Mouse (Mus musculus) left cerebral cortex, adult 18-20 months (tissue): Measurements from ENCODE around the gene 1810046K07Rik. TPM values are rescaled to one million over a fixed set of nuclear protein-coding genes. Genes with fewer than 3 reads are reported as not detected.

Source experiments
- DNase-seq, 2 experiments: peaks; one replicate each; pipeline ENCODE4 v3.0.0; 2021 to 2022; ENCODE audit warnings: low spot score in 2 of 2, mixed read lengths in 1 of 2
- long read RNA-seq, 2 experiments: library from polyadenylated mRNA; stranded (forward); transcript quantifications; one replicate each; pipeline ENCODE4 v2.0.0; 2021
- total RNA-seq, 2 experiments: library from RNA; stranded (reverse); gene quantifications; 2 replicates each; pipeline ENCODE4 v1.2.3; 2021

1810046K07Rik gene
- total RNA-seq: not detected
- long read RNA-seq, experiment 1: 0 reads
- long read RNA-seq, experiment 2: 0 reads

GRCm38 (mm10) chr9:51328731-51329130 lies at the start of gene 1810046K07Rik:
TSS of gene 1810046K07Rik (minus strand) at chr9:51328917.
- DNase-seq: no peak

- DNase-seq: no peak
These were observed 40.8 kb upstream of the 1810046K07Rik start for GRCm38 (mm10) chr9:51369560-51369959.

- no peak for DNase-seq
These were observed 38.4 kb upstream of the 1810046K07Rik start for GRCm38 (mm10) chr9:51367124-51367523.

GRCm38 (mm10) chr9:51364059-51364458 lies 35.3 kb upstream of the 1810046K07Rik start:
- no peak for DNase-seq

- DNase-seq: no peak
These were observed 24.8 kb upstream of the 1810046K07Rik start for GRCm38 (mm10) chr9:51353511-51353910.

GRCm38 (mm10) chr9:51352896-51353295 lies 24.2 kb upstream of the 1810046K07Rik start:
- no peak for DNase-seq

GRCm38 (mm10) chr9:51349422-51349821 lies 20.7 kb upstream of the 1810046K07Rik start:
- no peak for DNase-seq

GRCm38 (mm10) chr9:51345768-51346167 lies 17.1 kb upstream of the 1810046K07Rik start:
- DNase-seq: no peak

- peak; percentile 90 to 92 for DNase-seq
These were observed 6.7 kb upstream of the 1810046K07Rik start for GRCm38 (mm10) chr9:51335294-51336010.

- DNase-seq: no peak
These were observed 2.9 kb upstream of the 1810046K07Rik start for GRCm38 (mm10) chr9:51331449-51332238.

GRCm38 (mm10) chr9:51327555-51327903 lies 1.2 kb downstream of the 1810046K07Rik start:
- no peak for DNase-seq

- no peak for DNase-seq
These were observed 1.8 kb downstream of the 1810046K07Rik start for GRCm38 (mm10) chr9:51326619-51327554.

- DNase-seq: no peak
These were observed 4.2 kb downstream of the 1810046K07Rik start for GRCm38 (mm10) chr9:51324406-51325065.

- DNase-seq: no peak
These were observed 8.6 kb downstream of the 1810046K07Rik start for GRCm38 (mm10) chr9:51320096-51320495.

- DNase-seq: no peak
These were observed 10.5 kb downstream of the 1810046K07Rik start for GRCm38 (mm10) chr9:51318246-51318645.

- no peak for DNase-seq
These were observed 11.4 kb downstream of the 1810046K07Rik start for GRCm38 (mm10) chr9:51317322-51317721.

GRCm38 (mm10) chr9:51315402-51316063 lies 13.2 kb downstream of the 1810046K07Rik start:
- DNase-seq: no peak

GRCm38 (mm10) chr9:51312554-51313317 lies 16.0 kb downstream of the 1810046K07Rik start:
- no peak for DNase-seq

GRCm38 (mm10) chr9:51310515-51310914 lies 18.2 kb downstream of the 1810046K07Rik start:
- DNase-seq: no peak
